Mouse (Mus musculus) kidney, embryonic 15.5 days (tissue): ENCODE results near the gene BC030870. TPM values are rescaled to one million over a fixed set of nuclear protein-coding genes. Genes with fewer than 3 reads are reported as not detected.

Experiments used
- ATAC-seq: fragments of 200-750 bp; cut with Nextera tagmentation; replicated peaks from 2 replicates; pipeline ENCODE4 v1.8.0; 2017; ENCODE audit warnings: moderate TSS enrichment; ENCODE audit not compliant: low FRiP score
- H3K27ac ChIP-seq: fragments of 300-500 bp; sonication (generic); 2 replicates; pipeline ENCODE4 v1.5.1; 2015; ENCODE audit warnings: mild to moderate bottlenecking, inconsistent platforms
- H3K27me3 ChIP-seq: fragments of 300-500 bp; sonication (generic); 2 replicates; pipeline ENCODE4 v1.6.1; 2015; ENCODE audit warnings: inconsistent platforms
- H3K36me3 ChIP-seq: fragments of 300-500 bp; sonication (generic); 2 replicates; pipeline ENCODE4 v1.6.1; 2015; ENCODE audit warnings: inconsistent platforms
- H3K4me1 ChIP-seq: fragments of 300-500 bp; sonication (generic); 2 replicates; pipeline ENCODE4 v1.6.1; 2015; ENCODE audit warnings: inconsistent platforms
- H3K4me2 ChIP-seq: fragments of 300-500 bp; sonication (generic); 2 replicates; pipeline ENCODE4 v1.6.1; 2015; ENCODE audit warnings: moderate library complexity, mild to moderate bottlenecking, inconsistent platforms
- H3K4me3 ChIP-seq: fragments of 300-500 bp; sonication (generic); replicated peaks from 2 replicates; pipeline ENCODE4 v1.5.1; 2015; ENCODE audit warnings: mild to moderate bottlenecking, inconsistent platforms
- H3K9ac ChIP-seq: fragments of 300-500 bp; sonication (generic); 2 replicates; pipeline ENCODE4 v1.6.1; 2015; ENCODE audit warnings: mild to moderate bottlenecking, inconsistent platforms
- H3K9me3 ChIP-seq: fragments of 300-500 bp; sonication (generic); replicated peaks from 2 replicates; pipeline ENCODE4 v1.6.1; 2016; ENCODE audit warnings: inconsistent platforms
- WGBS: fragments of 180-500 bp; shearing (Covaris S2); methylation state at CpG from one replicate; pipeline ENCODE4 v1.1.7; 2015; ENCODE audit warnings: mixed read lengths; 5-methylcytosine and 5-hydroxymethylcytosine counted together
- polyA plus RNA-seq: library from polyadenylated mRNA; unstranded; fragments of >200 nt; fragmentation: Nextera tagmentation; extraction: Ambion mirVana; gene quantifications from 2 replicates; pipeline ENCODE4 v1.2.1, GENCODE M21; 2015

Gene BC030870
- polyA plus RNA-seq, 1 experiment from 2014 or later: 0.10 TPM

DNA sequence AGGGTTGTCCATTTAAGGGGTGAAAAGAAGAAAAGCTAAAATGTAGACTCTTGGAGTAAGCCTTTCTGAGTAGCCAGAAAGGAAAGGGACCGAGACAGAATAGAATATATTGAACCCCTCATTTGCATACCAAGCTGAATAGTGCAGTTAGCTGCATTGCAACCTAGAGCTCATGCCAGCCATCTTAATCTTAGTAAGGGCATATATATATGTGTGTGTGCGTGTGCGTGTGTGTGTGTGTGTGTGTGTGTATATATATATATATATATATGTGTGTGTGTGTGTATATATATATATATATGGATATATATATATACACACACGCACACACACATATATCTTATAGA lies 60.9 kb downstream of the BC030870 start:
- no peak overlapping the region for H3K27ac ChIP-seq
- 82% methylated on average over 4 of the region's 4 CpGs for WGBS
- no peak for ATAC-seq

DNA sequence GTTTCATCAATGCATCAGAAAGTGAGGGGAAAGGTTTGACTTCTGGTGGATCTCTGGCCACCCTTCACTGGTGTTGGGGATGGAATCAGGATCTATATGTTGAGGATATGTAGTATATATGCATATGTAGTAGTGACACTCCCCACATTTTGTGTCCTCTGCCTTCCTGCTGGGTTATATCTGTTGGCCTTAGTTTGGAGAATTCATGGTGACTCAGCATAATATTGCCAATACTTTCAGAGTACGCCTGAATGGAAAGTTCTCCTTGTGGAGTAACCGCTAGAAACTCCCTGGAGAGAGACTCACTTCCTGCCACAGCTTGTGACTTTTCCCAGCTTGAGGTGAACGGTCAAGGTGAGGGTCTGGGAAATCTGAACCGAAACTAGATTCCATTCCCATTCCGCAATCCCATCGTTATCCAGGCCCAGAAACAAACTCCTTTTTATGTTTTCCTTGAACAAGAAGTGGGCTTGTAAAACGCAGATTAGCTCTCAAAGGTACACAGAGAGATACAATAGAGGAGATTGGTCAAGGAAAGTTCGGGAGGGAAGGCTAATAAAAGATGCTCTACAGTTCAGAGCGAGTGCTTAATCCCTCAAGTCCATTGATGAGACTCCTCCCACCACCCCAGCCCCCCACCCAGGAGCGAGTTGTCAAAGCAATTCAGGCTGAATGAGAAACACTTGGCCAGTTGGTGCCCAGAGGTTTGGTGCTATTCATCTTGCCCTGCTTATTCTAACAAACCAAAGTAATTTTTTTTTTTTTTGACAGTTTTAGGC lies 61.5 kb downstream of the BC030870 start:
- Histone ChIP-seq H3K9me3 (no peaks in the 10 kb centered on the region), H3K9ac (no peak overlapping the region), H3K27me3 (no peaks in the 10 kb centered on the region), H3K36me3 (no peaks in the 10 kb centered on the region), H3K4me2 (no peak overlapping the region), H3K4me3 (no peak overlapping the region), H3K4me1 (0 out of 2 replicates have a peak, but pooled peaks cover 3% of the 10 kb centered on the region), H3K27ac (no peak overlapping the region)
- ATAC-seq: no peak
- 28% methylated on average over 10 of the region's 10 CpGs for WGBS

More for the DNA sequence above, 60.9 kb downstream of the BC030870 start:
- no peak overlapping the region for H3K4me3 ChIP-seq
- no peaks in the 10 kb centered on the region for H3K36me3 ChIP-seq
- no peaks in the 10 kb centered on the region for H3K9me3 ChIP-seq
- H3K4me1 ChIP-seq: 0 out of 2 replicates have a peak, but pooled peaks cover 3% of the 10 kb centered on the region
- no peak overlapping the region for H3K4me2 ChIP-seq
- H3K9ac ChIP-seq: no peak overlapping the region
- H3K27me3 ChIP-seq: no peaks in the 10 kb centered on the region

DNA sequence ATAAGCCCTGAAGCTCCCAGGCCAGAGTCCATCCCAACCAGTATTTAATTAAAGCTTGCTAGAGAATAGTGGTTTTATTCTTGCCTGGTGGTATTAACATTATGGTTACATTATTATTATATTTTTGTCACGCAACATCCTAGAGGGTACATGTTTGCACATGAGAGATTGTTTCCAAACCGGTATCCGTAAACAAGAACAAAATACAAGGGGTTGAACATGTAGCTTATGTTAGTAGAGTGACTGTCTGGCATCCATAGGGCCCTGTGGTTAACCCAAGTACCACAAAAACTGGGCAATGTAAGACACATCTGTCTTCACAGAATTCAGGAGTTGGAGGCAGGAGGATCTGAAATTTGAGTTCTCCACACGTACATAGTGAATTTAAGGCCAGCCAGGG lies 62.3 kb downstream of the BC030870 start:
- Histone ChIP-seq H3K27ac (no peak overlapping the region), H3K27me3 (no peaks in the 10 kb centered on the region), H3K4me3 (no peak overlapping the region), H3K9me3 (no peaks in the 10 kb centered on the region), H3K4me1 (0 out of 2 replicates have a peak, but pooled peaks cover 3% of the 10 kb centered on the region), H3K9ac (no peak overlapping the region), H3K4me2 (no peak overlapping the region), H3K36me3 (no peaks in the 10 kb centered on the region)
- ATAC-seq: no peak
- WGBS: 87% methylated on average over 4 of the region's 4 CpGs

DNA sequence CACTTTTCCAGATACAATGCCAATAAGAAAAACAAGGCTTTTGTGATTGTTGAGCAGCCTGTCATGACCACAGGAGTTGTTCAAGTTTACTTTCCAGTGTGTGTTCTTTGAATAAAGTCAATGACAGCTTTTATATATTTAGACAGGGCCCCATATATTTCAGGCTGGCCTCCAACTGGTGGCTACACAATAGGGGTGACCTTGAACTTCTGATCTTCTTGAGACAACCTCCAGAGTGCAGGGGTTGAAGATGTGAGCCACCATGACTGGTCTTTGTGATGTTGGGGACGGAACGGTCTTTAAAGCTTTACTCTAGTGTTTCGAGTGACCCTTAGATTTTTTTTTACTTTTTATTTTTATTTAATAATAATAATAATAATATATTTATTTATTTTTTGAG lies 63.7 kb downstream of the BC030870 start:
- H3K4me2 ChIP-seq: no peak overlapping the region
- H3K4me3 ChIP-seq: no peak overlapping the region
- no peak for ATAC-seq
- H3K27ac ChIP-seq: no peak overlapping the region
- no peaks in the 10 kb centered on the region for H3K36me3 ChIP-seq
- WGBS: 94% methylated on average over 3 of the region's 3 CpGs
- no peaks in the 10 kb centered on the region for H3K27me3 ChIP-seq
- H3K4me1 ChIP-seq: no peaks in the 10 kb centered on the region
- no peaks in the 10 kb centered on the region for H3K9me3 ChIP-seq
- H3K9ac ChIP-seq: no peak overlapping the region

DNA sequence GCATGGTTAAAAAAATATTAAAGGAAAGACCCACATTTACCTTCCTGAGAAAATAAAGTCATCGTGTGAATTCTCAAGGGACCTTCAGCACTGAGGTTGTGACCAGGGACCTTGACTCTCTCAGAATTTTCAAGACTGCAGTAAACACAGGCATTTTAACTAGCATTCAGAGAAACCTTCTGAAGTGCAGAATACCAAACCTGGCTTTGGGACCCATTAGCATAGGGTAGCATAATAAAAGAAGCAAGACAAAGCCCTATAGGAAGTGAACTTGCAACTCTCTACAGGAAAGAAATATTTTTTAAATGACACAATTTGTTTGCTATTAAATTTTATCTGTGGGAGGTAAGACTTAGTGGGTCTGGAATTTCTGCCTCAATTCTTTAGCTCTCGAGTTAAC lies 65.3 kb downstream of the BC030870 start:
- 39% methylated on average over 2 of the region's 2 CpGs for WGBS
- Histone ChIP-seq H3K9me3 (no peaks in the 10 kb centered on the region), H3K4me3 (no peak overlapping the region), H3K27ac (no peak overlapping the region), H3K36me3 (no peaks in the 10 kb centered on the region), H3K4me2 (no peak overlapping the region), H3K27me3 (no peaks in the 10 kb centered on the region), H3K4me1 (no peaks in the 10 kb centered on the region), H3K9ac (no peak overlapping the region)
- ATAC-seq: no peak

DNA sequence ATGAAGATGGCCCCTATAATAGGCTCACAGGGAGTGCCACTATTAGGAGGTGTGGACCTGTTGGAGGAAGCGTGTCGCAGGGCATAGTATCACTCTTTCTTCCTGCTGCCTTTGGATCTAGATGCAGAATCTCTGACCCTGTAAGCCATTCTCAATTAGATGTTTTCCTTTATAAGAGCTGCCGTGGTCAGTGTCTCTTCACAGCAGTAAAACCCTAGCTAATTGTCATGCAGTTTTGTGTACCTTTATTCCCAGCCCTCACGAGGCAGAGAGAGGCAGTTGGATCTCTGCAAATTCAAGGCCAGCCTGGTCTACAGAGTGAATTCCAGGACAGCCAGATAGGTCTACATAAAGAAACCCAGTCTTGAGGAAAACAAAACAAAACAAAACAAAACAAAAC lies 67.2 kb downstream of the BC030870 start:
- Histone ChIP-seq H3K9me3 (no peaks in the 10 kb centered on the region), H3K27ac (no peak overlapping the region), H3K4me1 (no peaks in the 10 kb centered on the region), H3K27me3 (no peaks in the 10 kb centered on the region), H3K4me3 (no peak overlapping the region), H3K4me2 (no peak overlapping the region), H3K9ac (no peak overlapping the region), H3K36me3 (no peaks in the 10 kb centered on the region)
- WGBS: 74% methylated on average over 4 of the region's 4 CpGs
- no peak for ATAC-seq

DNA sequence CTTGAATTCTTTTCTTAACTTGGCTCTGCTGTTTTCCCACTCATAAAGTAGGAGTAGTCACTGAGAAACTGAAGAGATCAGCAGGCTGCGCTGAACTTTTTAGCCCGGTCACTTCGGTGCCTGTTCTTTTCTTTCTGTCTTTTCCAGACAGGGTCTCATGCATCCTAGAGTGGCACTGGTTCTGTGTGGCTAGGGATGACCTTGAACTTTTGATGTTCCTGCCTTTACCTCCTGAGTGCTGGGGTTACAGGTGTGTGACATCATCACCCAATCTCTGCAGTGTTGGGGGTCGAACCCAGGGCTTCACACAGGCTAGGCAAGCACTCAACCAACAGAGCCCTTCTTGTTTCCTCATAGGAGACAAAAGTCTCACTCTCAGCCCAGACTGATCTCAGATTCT lies 72.6 kb downstream of the BC030870 start:
- Histone ChIP-seq H3K36me3 (no peaks in the 10 kb centered on the region), H3K4me3 (no peak overlapping the region), H3K27ac (no peak overlapping the region), H3K9ac (no peak overlapping the region), H3K4me1 (0 out of 2 replicates have a peak, but pooled peaks cover 11% of the 10 kb centered on the region), H3K27me3 (no peaks in the 10 kb centered on the region), H3K9me3 (no peaks in the 10 kb centered on the region), H3K4me2 (no peak overlapping the region)
- WGBS: 93% methylated on average over 4 of the region's 4 CpGs
- ATAC-seq: no peak

GRCm38 (mm10) chr8:65053968-65054367 lies 75.4 kb downstream of the BC030870 start:
- Histone ChIP-seq H3K4me1 (0 out of 2 replicates have a peak, but pooled peaks cover 11% of the 10 kb centered on the region), H3K4me2 (no peak overlapping the region; the same call in 1 of the 2 replicates), H3K9me3 (no peaks in the 10 kb centered on the region), H3K9ac (no peak overlapping the region), H3K27ac (peak overlapping the region; percentile 15; the same call in 1 of the 2 replicates), H3K4me3 (no peak overlapping the region), H3K27me3 (no peaks in the 10 kb centered on the region), H3K36me3 (no peaks in the 10 kb centered on the region)
- 0 out of 2 replicates have a peak, but pooled peaks have one; percentile 46 for ATAC-seq
- WGBS: 35% methylated on average over 5 of the region's 5 CpGs

DNA sequence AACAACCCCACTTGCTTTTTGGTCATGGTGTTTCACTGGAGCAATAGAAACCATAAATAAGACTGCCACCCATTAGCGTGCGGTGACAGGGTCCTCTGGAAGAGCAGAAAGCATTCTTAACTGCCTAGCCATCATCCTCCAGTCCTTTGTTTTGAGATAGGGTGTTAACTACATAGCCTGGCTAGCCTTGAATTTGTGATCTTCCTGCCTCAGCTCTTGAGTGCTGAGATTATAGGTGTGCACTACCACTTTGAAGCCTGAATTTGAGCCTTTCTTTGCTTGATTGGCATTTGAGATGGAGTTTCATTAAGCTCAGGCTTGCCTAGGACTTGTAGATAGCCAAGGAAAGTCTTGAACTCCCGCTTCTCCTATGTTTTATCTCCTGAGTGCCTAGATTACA lies 75.8 kb downstream of the BC030870 start:
- no peak overlapping the region for H3K4me2 ChIP-seq
- 0 out of 2 replicates have a peak, but pooled peaks cover 11% of the 10 kb centered on the region for H3K4me1 ChIP-seq
- H3K4me3 ChIP-seq: no peak overlapping the region
- H3K9me3 ChIP-seq: no peaks in the 10 kb centered on the region
- no peak overlapping the region for H3K9ac ChIP-seq
- H3K36me3 ChIP-seq: no peaks in the 10 kb centered on the region
- H3K27ac ChIP-seq: no peak overlapping the region
- no peak for ATAC-seq
- H3K27me3 ChIP-seq: no peaks in the 10 kb centered on the region
- 60% methylated on average over 3 of the region's 3 CpGs for WGBS

DNA sequence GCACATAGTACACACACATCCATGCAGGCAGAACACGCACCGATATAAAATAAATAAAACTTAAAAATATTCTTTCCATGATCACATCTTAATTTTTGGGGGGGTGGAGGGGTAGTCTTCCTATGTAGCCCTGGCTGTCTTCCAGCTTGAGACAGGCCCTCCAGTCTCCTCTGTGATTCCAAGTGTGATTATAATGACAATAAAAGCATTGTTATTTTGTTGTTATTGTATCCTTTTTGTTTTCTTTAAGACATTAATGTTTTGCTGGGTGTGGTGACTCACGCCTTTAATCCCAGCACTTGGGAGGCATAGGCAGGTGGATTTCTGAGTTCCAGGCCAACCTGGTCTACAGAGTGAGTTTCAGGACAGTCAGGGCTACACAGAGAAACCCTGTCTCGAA lies 81.6 kb downstream of the BC030870 start:
- Histone ChIP-seq H3K9ac (no peak overlapping the region), H3K36me3 (no peaks in the 10 kb centered on the region), H3K27me3 (no peaks in the 10 kb centered on the region), H3K4me1 (no peaks in the 10 kb centered on the region), H3K4me2 (no peak overlapping the region), H3K4me3 (no peak overlapping the region), H3K27ac (no peak overlapping the region), H3K9me3 (no peaks in the 10 kb centered on the region)
- no peak for ATAC-seq
- 86% methylated on average over 4 of the region's 4 CpGs for WGBS

- Histone ChIP-seq H3K27me3 (no peaks in the 10 kb centered on the region), H3K4me2 (no peak overlapping the region), H3K9me3 (no peaks in the 10 kb centered on the region), H3K4me3 (no peak overlapping the region), H3K27ac (no peak overlapping the region), H3K36me3 (no peaks in the 10 kb centered on the region), H3K9ac (no peak overlapping the region), H3K4me1 (no peaks in the 10 kb centered on the region)
- no peak for ATAC-seq
- WGBS: 94% methylated on average over 4 of the region's 4 CpGs
Measured at GRCm38 (mm10) chr8:65047193-65047592, 82.2 kb downstream of the BC030870 start.

DNA sequence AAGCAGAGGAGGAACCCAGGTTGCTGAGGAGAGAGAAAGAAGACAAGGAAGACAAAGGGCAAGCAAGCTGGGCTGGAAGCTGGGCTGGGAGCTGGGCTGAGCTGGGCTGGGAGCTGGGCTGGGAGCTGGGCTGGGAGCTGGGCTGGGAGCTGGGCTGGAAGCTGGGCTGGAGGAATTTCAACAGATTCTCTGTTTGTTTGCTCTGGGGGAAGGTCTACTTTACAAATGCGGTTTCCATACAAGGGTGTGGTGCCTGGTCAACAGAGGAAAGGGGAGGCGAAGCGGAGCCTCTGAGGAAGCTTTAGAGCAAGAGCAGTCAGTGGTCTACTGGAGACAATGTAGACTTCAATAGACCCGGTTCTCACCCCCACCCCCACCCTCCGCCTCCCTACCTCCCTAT lies 82.8 kb downstream of the BC030870 start:
- 51% methylated on average over 5 of the region's 5 CpGs for WGBS
- no peak overlapping the region for H3K4me3 ChIP-seq

GRCm38 (mm10) chr8:65037117-65037533 lies 92.2 kb downstream of the BC030870 start, which contains the start of gene Apela:
Gene Apela, minus strand, starts transcription at chr8:65037336.
- H3K27ac ChIP-seq: peak within 1 kb of the TSS; percentile 78
- H3K4me2 ChIP-seq: peak within 1 kb of the TSS; percentile 65
- peak within 1 kb of the TSS; percentile 38 for H3K4me3 ChIP-seq
- no peaks in the 10 kb centered on the region for H3K36me3 ChIP-seq
- 0% methylated on average over 8 of the region's 8 CpGs for WGBS
- no peaks in the 10 kb centered on the region for H3K9me3 ChIP-seq
- H3K9ac ChIP-seq: no peak within 1 kb of the TSS
- no peaks in the 10 kb centered on the region for H3K27me3 ChIP-seq
- peaks cover 29% of the 10 kb centered on the region for H3K4me1 ChIP-seq
- peak; percentile 93 for ATAC-seq

More for the DNA sequence above, 82.8 kb downstream of the BC030870 start:
- Histone ChIP-seq H3K9ac (no peak overlapping the region), H3K36me3 (no peaks in the 10 kb centered on the region), H3K27ac (no peak overlapping the region), H3K4me1 (no peaks in the 10 kb centered on the region), H3K27me3 (no peaks in the 10 kb centered on the region), H3K9me3 (no peaks in the 10 kb centered on the region), H3K4me2 (no peak overlapping the region)
- ATAC-seq: no peak
